8 mouse cellular contexts compared by ENCODE assay signal in genomic region chr2:167421330-167422149, GRCm38 (mm10). TPM values are rescaled to one million over a fixed set of nuclear protein-coding genes. Genes with fewer than 3 reads are reported as not detected.
DNase-seq lines count a peak whose midpoint lies in the region; ATAC-seq and TF ChIP-seq lines count a peak whose summit lies in the region.

Gene Slc9a8, plus strand, starts transcription at chr2:167421712.

- TF ChIP-seq CTCF in liver, embryonic 14.5 days (IDR thresholded peaks at IDR 0.05; ENCODE audit: low read depth): peak; percentile 37
- peak; percentile 44 for TF ChIP-seq CTCF in stomach, postnatal 0 days (IDR thresholded peaks at IDR 0.05; ENCODE audit: low read depth)

- H3K4me3 ChIP-seq in forebrain, embryonic 10.5 days: peak within 1 kb of the TSS; percentile 93
- peak within 1 kb of the TSS; percentile 93 for H3K4me3 ChIP-seq in heart, embryonic 15.5 days
- peak within 1 kb of the TSS; percentile 79 to 94 for H3K4me3 ChIP-seq in liver, embryonic 14.5 days (ENCODE audit: insufficient read depth in 1 of 2, low read depth in 2 of 2, low read length in 2 of 2)
- peak within 1 kb of the TSS; percentile 61 for H3K4me3 ChIP-seq in neural tube, embryonic 11.5 days (ENCODE audit: low read depth, low read length)
- H3K4me3 ChIP-seq in stomach, postnatal 0 days (ENCODE audit: low read depth, low read length): peak within 1 kb of the TSS; percentile 83

- peak within 1 kb of the TSS; percentile 100 for H3K27ac ChIP-seq in forebrain, embryonic 10.5 days
- H3K27ac ChIP-seq in heart, embryonic 15.5 days: peak within 1 kb of the TSS; percentile 99
- peak within 1 kb of the TSS; percentile 91 for H3K27ac ChIP-seq in liver, embryonic 14.5 days
- H3K27ac ChIP-seq in neural tube, embryonic 11.5 days (ENCODE audit: low read depth, low read length): peak within 1 kb of the TSS; percentile 92
- H3K27ac ChIP-seq in stomach, postnatal 0 days (replicated peaks): peak within 1 kb of the TSS; percentile 97

- DNase-seq in CD4-positive, CD25-positive, alpha-beta regulatory T cell, adult 2 months (ENCODE audit: low read depth, low spot score): peak; percentile 90
- peak; percentile 79 for DNase-seq in c-Kit-negative CD71-positive TER-119-positive erythroid progenitor cells, embryonic 14.5 days (ENCODE audit: low read depth, low spot score)
- DNase-seq in forebrain, embryonic 10.5 days (ENCODE audit: extremely low spot score, low spot score): peak; percentile 96
- peak; percentile 95 to 97 for DNase-seq in kidney, postnatal 25 days
- peak; percentile 78 to 83 (median 82) for DNase-seq in liver, embryonic 14.5 days (ENCODE audit: low read depth in 3 of 3, low spot score in 3 of 3)
- peak; percentile 96 for DNase-seq in neural tube, embryonic 11.5 days (ENCODE audit: low spot score)
- DNase-seq in stomach, postnatal 0 days (ENCODE audit: low spot score): peak; percentile 96

- peaks cover 29% of the 10 kb centered on the region for H3K36me3 ChIP-seq in forebrain, embryonic 10.5 days (replicated peaks)
- peaks cover 25% of the 10 kb centered on the region for H3K36me3 ChIP-seq in heart, embryonic 15.5 days
- peaks cover 24% of the 10 kb centered on the region for H3K36me3 ChIP-seq in liver, embryonic 14.5 days (replicated peaks; ENCODE audit: control insufficient read depth, insufficient read depth, low read depth)
- peaks cover 7% of the 10 kb centered on the region for H3K36me3 ChIP-seq in neural tube, embryonic 11.5 days (ENCODE audit: control insufficient read depth, insufficient read depth, low read length)
- H3K36me3 ChIP-seq in stomach, postnatal 0 days (ENCODE audit: control insufficient read depth, insufficient read depth, low read length): peaks cover 14% of the 10 kb centered on the region; the same call in 1 of the 2 replicates

- H3K4me1 ChIP-seq in forebrain, embryonic 10.5 days: peaks cover 30% of the 10 kb centered on the region
- peaks cover 16% of the 10 kb centered on the region for H3K4me1 ChIP-seq in heart, embryonic 15.5 days (replicated peaks)
- H3K4me1 ChIP-seq in liver, embryonic 14.5 days (replicated peaks; ENCODE audit: control insufficient read depth in 2 of 2, insufficient read depth in 2 of 2, low read length in 1 of 2): peaks cover 29 to 38% of the 10 kb centered on the region in 2 experiments
- peaks cover 13% of the 10 kb centered on the region for H3K4me1 ChIP-seq in neural tube, embryonic 11.5 days (ENCODE audit: control insufficient read depth, insufficient read depth, low read length)
- 0 out of 2 replicates have a peak, but pooled peaks cover 2% of the 10 kb centered on the region for H3K4me1 ChIP-seq in stomach, postnatal 0 days (replicated peaks; ENCODE audit: control insufficient read depth, insufficient read depth)

- H3K4me2 ChIP-seq in heart, embryonic 15.5 days: peak within 1 kb of the TSS; percentile 89
- peak within 1 kb of the TSS; percentile 90 for H3K4me2 ChIP-seq in liver, embryonic 14.5 days (ENCODE audit: low read depth)
- peak within 1 kb of the TSS; percentile 54 for H3K4me2 ChIP-seq in neural tube, embryonic 11.5 days (ENCODE audit: low read depth)
- H3K4me2 ChIP-seq in stomach, postnatal 0 days (replicated peaks; ENCODE audit: low read depth): peak within 1 kb of the TSS; percentile 83

- H3K9ac ChIP-seq in heart, embryonic 15.5 days: peak within 1 kb of the TSS; percentile 98
- H3K9ac ChIP-seq in liver, embryonic 14.5 days (replicated peaks): peak within 1 kb of the TSS; percentile 85
- H3K9ac ChIP-seq in neural tube, embryonic 11.5 days (ENCODE audit: low read length): peak within 1 kb of the TSS; percentile 90
- H3K9ac ChIP-seq in stomach, postnatal 0 days (ENCODE audit: low read length): peak within 1 kb of the TSS; percentile 97

- H3K9me3 ChIP-seq in forebrain, embryonic 10.5 days: 0 out of 2 replicates have a peak, but pooled peaks cover 4% of the 10 kb centered on the region
- H3K9me3 ChIP-seq in heart, embryonic 15.5 days (replicated peaks): no peaks in the 10 kb centered on the region
- H3K9me3 ChIP-seq in liver, embryonic 14.5 days (ENCODE audit: control insufficient read depth, low read length): no peaks in the 10 kb centered on the region
- no peaks in the 10 kb centered on the region for H3K9me3 ChIP-seq in neural tube, embryonic 11.5 days (ENCODE audit: control insufficient read depth, low read length)
- H3K9me3 ChIP-seq in stomach, postnatal 0 days (ENCODE audit: control insufficient read depth, low read length): no peaks in the 10 kb centered on the region

- ATAC-seq in heart, embryonic 15.5 days (replicated peaks; ENCODE audit: insufficient number of reproducible peaks, insufficient read depth, low FRiP score, low read depth): peak; percentile 98
- peak; percentile 94 for ATAC-seq in liver, embryonic 14.5 days (ENCODE audit: insufficient read depth)
- ATAC-seq in neural tube, embryonic 11.5 days (ENCODE audit: insufficient read depth, low FRiP score, low TSS enrichment): peak; percentile 95
- ATAC-seq in stomach, postnatal 0 days (ENCODE audit: low FRiP score, low TSS enrichment): peak; percentile 93

- peak; percentile 18; the same call in 1 of the 2 replicates for TF ChIP-seq EP300 in liver, embryonic 14.5 days (IDR thresholded peaks at IDR 0.05; ENCODE audit: low read depth)
- TF ChIP-seq EP300 in stomach, postnatal 0 days (optimal IDR thresholded peaks at IDR 0.05): no peak

- under 1% methylated on average over 66 of the region's 66 CpGs for WGBS in forebrain, embryonic 10.5 days
- WGBS in heart, embryonic 15.5 days: under 1% methylated on average over 65 of the region's 66 CpGs
- WGBS in liver, embryonic 14.5 days (ENCODE audit: insufficient replicate concordance): under 1% methylated on average over 66 of the region's 66 CpGs
- under 1% methylated on average over 65 of the region's 66 CpGs for WGBS in neural tube, embryonic 11.5 days
- under 1% methylated on average over 55 of the region's 66 CpGs for WGBS in stomach, postnatal 0 days

- no peaks in the 10 kb centered on the region for H3K27me3 ChIP-seq in forebrain, embryonic 10.5 days (ENCODE audit: poor library complexity, severe bottlenecking)
- H3K27me3 ChIP-seq in heart, embryonic 15.5 days: no peaks in the 10 kb centered on the region
- no peaks in the 10 kb centered on the region for H3K27me3 ChIP-seq in liver, embryonic 14.5 days (ENCODE audit: control insufficient read depth, insufficient read depth, low read length)
- H3K27me3 ChIP-seq in neural tube, embryonic 11.5 days (ENCODE audit: control insufficient read depth, insufficient read depth, low read length): no peaks in the 10 kb centered on the region
- no peaks in the 10 kb centered on the region for H3K27me3 ChIP-seq in stomach, postnatal 0 days (ENCODE audit: control insufficient read depth, insufficient read depth, low read length)

RNA-seq across cellular contexts. Expression of gene Slc9a8, which starts in this region (rescaled TPM):
- polyA plus RNA-seq in forebrain, embryonic 10.5 days (2016; fragmentation: Nextera tagmentation; extraction: Ambion mirVana): 24.0 and 24.4 TPM in 2 replicates
- 14.9 and 21.5 TPM in 2 replicates for polyA plus RNA-seq in heart, embryonic 15.5 days (2015; fragmentation: Nextera tagmentation; extraction: Ambion mirVana)
- polyA plus RNA-seq in liver, embryonic 14.5 days (2012; rRNA removed): 13.9 and 18.1 TPM in 2 replicates
- 8.7 and 9.1 TPM in 2 replicates for polyA plus RNA-seq in liver, embryonic 14.5 days (2014; fragmentation: Nextera tagmentation; extraction: Ambion mirVana)
- polyA plus RNA-seq in neural tube, embryonic 11.5 days (2014; fragmentation: Nextera tagmentation; extraction: Ambion mirVana): 16.2 and 19.1 TPM in 2 replicates
- 10.4 and 11.8 TPM in 2 replicates for polyA plus RNA-seq in stomach, postnatal 0 days (2015; fragmentation: Nextera tagmentation; extraction: Ambion mirVana)

Comparison
In these comparisons a context has a peak if more than half of its experiments do, and no peak if none do; other contexts are left out.
1. Peak in every context shown above with its lines: DNase-seq, ATAC-seq, H3K4me3 ChIP-seq and H3K27ac ChIP-seq.